Mouse (Mus musculus): ENCODE measurements at regions not wholly inside any gene's neighbourhood (a gene's known extent, or its start where the extent isn't known, plus 50 kb on each side); places are given as distances from the start of the nearest gene placed in this dataset. TPM values are rescaled to one million over a fixed set of nuclear protein-coding genes. Genes with fewer than 3 reads are reported as not detected.

DNA sequence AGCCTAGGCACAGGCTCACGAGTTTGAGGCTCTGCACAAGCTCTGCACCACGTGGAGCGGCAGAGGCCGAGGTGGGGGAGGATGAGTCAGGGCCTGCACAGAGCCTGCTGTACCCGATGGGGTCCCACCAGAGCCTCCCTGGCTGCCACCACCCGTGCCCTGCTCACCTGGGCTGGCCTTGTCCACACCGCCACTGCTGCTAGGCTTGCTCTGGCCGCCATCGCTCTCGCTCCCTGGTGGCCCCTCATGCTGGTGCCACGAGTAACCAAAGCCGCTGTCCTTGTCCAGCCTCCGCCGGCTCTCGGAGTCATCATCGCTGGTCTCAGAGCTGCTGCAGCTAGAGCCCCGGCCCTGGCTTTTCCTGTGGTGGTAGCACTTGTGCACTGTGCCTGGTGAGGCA, 386.8 kb downstream of the Gm8797 start:
- Histone ChIP-seq H3K36me3 (no peaks in the 10 kb centered on the region), H3K9ac (replicated peaks) (no peak overlapping the region), H3K4me2 (no peak overlapping the region), H3K27me3 (replicated peaks) (no peaks in the 10 kb centered on the region), H3K4me3 (replicated peaks) (no peak overlapping the region), H3K4me1 (no peaks in the 10 kb centered on the region), H3K9me3 (replicated peaks) (0 out of 2 replicates have a peak, but pooled peaks cover 4% of the 10 kb centered on the region), H3K27ac (replicated peaks) (no peak overlapping the region)
- 96% methylated on average over 17 of the region's 17 CpGs for WGBS
- ATAC-seq (ENCODE audit: low FRiP score): no peak

DNA sequence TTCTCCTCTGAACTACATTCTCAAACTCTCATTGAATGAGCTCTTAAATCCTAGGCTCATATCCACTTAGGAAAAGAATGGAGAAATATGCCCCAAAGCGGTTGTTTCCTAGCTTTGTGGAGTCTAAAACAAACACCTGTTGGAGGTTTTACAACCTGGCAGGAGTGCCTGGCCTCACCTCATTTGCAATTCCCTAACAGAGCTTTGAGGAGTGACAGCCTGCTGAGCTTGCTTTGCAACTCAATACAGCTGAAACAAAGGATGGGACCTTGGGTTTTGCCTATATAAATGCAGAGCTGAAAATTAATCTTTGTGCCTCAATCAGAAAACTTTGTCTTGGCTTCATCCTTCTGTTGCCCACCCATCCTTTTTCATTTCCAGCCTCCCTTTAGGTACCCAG, 423.2 kb downstream of the Gm8797 start:
- H3K4me1 ChIP-seq: no peaks in the 10 kb centered on the region
- H3K36me3 ChIP-seq: no peaks in the 10 kb centered on the region
- no peak overlapping the region for H3K9ac ChIP-seq (replicated peaks)
- no peak overlapping the region for H3K27ac ChIP-seq (replicated peaks)
- H3K4me2 ChIP-seq: no peak overlapping the region
- no peaks in the 10 kb centered on the region for H3K27me3 ChIP-seq (replicated peaks)
- H3K9me3 ChIP-seq (replicated peaks): no peaks in the 10 kb centered on the region
- 26% methylated on average over 1 of the region's 1 CpGs for WGBS
- no peak for ATAC-seq (ENCODE audit: low FRiP score)
- H3K4me3 ChIP-seq (replicated peaks): no peak overlapping the region

DNA sequence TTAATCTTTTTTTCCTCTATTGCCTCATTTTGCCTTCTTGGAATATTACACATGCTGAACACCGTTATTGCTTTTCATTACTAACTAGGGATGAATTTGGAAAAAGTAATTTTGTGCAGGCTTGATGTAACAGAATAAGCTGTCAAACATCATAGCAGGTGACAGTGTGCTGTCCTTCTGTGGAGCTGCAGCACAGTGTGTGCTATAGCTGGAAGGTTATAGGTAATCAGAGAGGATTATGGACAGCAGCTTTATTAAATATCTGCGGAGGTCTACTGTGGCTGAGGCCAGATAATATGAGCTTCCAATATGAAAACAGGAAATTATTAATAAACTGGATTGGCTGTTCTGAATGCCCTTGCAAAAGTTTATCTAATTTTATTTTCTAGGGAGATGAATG, 431.9 kb downstream of the Gm8797 start:
- peak; percentile 55 for ATAC-seq (ENCODE audit: low FRiP score)
- Histone ChIP-seq H3K9me3 (replicated peaks) (no peaks in the 10 kb centered on the region), H3K9ac (replicated peaks) (no peak overlapping the region), H3K4me2 (no peak overlapping the region), H3K36me3 (no peaks in the 10 kb centered on the region), H3K4me3 (replicated peaks) (no peak overlapping the region), H3K27me3 (replicated peaks) (no peaks in the 10 kb centered on the region), H3K27ac (replicated peaks) (no peak overlapping the region), H3K4me1 (0 out of 2 replicates have a peak, but pooled peaks cover 2% of the 10 kb centered on the region)
- WGBS: 60% methylated on average over 2 of the region's 2 CpGs

DNA sequence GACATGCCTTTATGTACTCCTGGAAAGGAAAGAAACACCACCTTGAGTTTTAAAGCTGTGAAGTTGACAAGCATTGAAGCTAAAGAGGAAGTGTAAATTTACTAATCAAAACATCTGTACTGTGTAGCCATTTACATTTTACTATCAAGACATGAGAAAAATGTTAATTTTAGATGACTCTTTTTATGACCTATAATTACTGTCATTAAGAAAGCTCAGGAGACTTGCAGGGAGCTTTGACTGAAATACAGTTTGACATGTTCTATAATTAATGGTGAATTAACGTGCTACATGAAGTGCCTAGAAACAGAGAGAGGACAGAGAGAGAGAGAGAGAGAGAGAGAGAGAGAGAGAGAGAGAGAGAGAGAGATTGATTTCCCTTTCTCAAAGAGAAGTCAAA, 432.8 kb downstream of the Gm8797 start:
- Histone ChIP-seq H3K36me3 (no peaks in the 10 kb centered on the region), H3K9me3 (replicated peaks) (no peaks in the 10 kb centered on the region), H3K4me2 (no peak overlapping the region), H3K27ac (replicated peaks) (no peak overlapping the region; the same call in 1 of the 2 replicates), H3K4me3 (replicated peaks) (no peak overlapping the region), H3K9ac (replicated peaks) (no peak overlapping the region), H3K27me3 (replicated peaks) (no peaks in the 10 kb centered on the region), H3K4me1 (0 out of 2 replicates have a peak, but pooled peaks cover 2% of the 10 kb centered on the region)
- WGBS: 17% methylated on average over 1 of the region's 1 CpGs
- no peak for ATAC-seq (ENCODE audit: low FRiP score)

DNA sequence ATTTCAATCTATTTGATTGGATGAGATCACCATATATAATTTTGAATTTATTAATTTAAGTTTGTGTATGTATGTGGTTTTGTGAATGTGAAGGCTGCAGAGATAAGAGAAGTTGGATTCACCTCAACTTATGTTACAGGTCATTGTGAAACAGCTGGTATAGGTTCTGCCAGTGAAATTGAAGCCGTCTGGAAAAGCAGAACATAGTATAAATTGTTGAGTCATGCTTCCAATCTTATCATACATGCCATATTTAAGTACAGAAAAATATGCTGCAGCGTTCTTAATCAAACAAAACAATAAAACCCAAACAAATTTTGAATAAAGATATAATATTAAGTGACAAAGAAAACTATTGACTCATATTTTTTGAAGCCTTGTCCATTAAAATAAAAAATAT, 415.6 kb downstream of the 1700008P02Rik start:
- H3K4me3 ChIP-seq (replicated peaks): no peak overlapping the region
- no peak for ATAC-seq (ENCODE audit: low FRiP score)
- no peaks in the 10 kb centered on the region for H3K4me1 ChIP-seq
- WGBS: 78% methylated on average over 2 of the region's 2 CpGs
- no peak overlapping the region for H3K9ac ChIP-seq (replicated peaks)
- no peaks in the 10 kb centered on the region for H3K9me3 ChIP-seq (replicated peaks)
- H3K27me3 ChIP-seq (replicated peaks): no peaks in the 10 kb centered on the region
- H3K27ac ChIP-seq (replicated peaks): no peak overlapping the region
- no peaks in the 10 kb centered on the region for H3K36me3 ChIP-seq
- H3K4me2 ChIP-seq: no peak overlapping the region

DNA sequence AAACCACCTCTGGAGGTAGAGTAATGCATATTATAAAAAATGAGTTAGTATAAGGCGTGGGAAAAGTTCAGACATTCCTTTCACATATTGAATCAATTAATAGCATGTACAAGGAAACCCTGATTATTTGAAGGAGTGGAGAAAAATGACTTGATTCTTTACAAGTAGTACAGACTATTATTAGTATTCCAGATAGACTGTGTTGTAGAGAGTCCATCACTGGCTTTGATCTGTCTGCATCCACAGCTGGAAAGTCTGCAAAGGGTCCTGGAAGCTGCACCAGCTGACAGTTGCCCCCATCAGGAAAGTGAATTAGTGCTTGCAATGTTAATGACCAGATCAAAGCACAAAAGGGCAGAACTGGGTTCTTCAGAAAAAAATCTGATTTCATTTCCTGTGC, 391.6 kb downstream of the 1700008P02Rik start:
- no peak for ATAC-seq (ENCODE audit: low FRiP score)
- H3K27me3 ChIP-seq (replicated peaks): no peaks in the 10 kb centered on the region
- no peak overlapping the region for H3K4me2 ChIP-seq
- H3K36me3 ChIP-seq: no peaks in the 10 kb centered on the region
- H3K9ac ChIP-seq (replicated peaks): no peak overlapping the region
- no peak overlapping the region for H3K4me3 ChIP-seq (replicated peaks)
- no peaks in the 10 kb centered on the region for H3K9me3 ChIP-seq (replicated peaks)
- no peak overlapping the region for H3K27ac ChIP-seq (replicated peaks)
- H3K4me1 ChIP-seq: no peaks in the 10 kb centered on the region
- WGBS: 91% methylated on average over 1 of the region's 1 CpGs

Small RNA genes in the stretch of these regions (microRNA-seq; reads per million reads assigned to microRNA genes)
- gene Gm25144: not detected
- not detected for gene Gm25352

Data from neural tube, embryonic 15.5 days (tissue).